Mouse (Mus musculus) bone marrow, adult 2 months (tissue): ENCODE measurements at regions not wholly inside any gene's neighbourhood (a gene's known extent, or its start where the extent isn't known, plus 50 kb on each side); places are given as distances from the start of the nearest gene placed in this dataset.

Experiments used
- CTCF ChIP-seq: fragments of 200-500 bp; IDR thresholded peaks from 2 replicates; pipeline ENCODE4 v1.5.1; 2011; ENCODE audit warnings: low read length, control low read depth; ENCODE audit not compliant: control insufficient read depth, insufficient read depth
- POLR2A ChIP-seq: fragments of 200-500 bp; IDR thresholded peaks from 2 replicates; pipeline ENCODE4 v1.6.1; 2011; ENCODE audit warnings: low read depth, mild to moderate bottlenecking, control low read depth, low read length, borderline replicate concordance; ENCODE audit not compliant: control insufficient read depth

GRCm38 (mm10) chr2:115031134-115031533 lies 376.4 kb upstream of the Dph6 start:
- no peak for TF ChIP-seq POLR2A
- TF ChIP-seq CTCF = no peak
